Mouse (Mus musculus): ENCODE measurements at regions not wholly inside any gene's neighbourhood (a gene's known extent, or its start where the extent isn't known, plus 50 kb on each side); places are given as distances from the start of the nearest gene placed in this dataset.
"Not testable (repeated sequence)": the region's sequence is repeated elsewhere in the genome, so short reads cannot be mapped to it uniquely, and the experiment has no call there.

- not testable (repeated sequence) for H3K9me3 ChIP-seq; H3K4me1 ChIP-seq; H3K4me2 ChIP-seq (replicated peaks); ATAC-seq (ENCODE audit: low FRiP score, low read depth); H3K9ac ChIP-seq; H3K36me3 ChIP-seq; H3K27me3 ChIP-seq; H3K4me3 ChIP-seq; H3K27ac ChIP-seq
- 96% methylated on average over 16 of the region's 16 CpGs for WGBS
Measured at GRCm38 (mm10) chr8:118209301-118209700, 74.2 kb upstream of the Cdh13 start.

DNA sequence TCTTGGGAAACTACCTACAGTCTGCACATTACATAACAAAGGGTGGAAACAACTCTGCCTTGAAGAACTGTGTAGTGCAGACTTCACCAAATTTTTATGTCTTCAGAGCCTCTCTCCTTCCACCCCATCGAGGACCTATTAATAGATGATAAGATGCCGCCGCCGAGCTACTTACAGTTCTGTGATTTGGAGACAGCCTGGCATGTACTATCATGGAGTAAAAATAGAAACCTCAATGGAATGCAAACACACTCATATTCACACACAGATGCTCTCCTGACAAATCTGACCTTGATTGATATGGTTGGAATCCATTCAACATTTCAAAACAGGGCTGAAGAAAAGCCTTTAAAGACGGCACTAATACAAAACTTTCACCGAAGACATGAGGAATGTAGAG lies 92.7 kb upstream of the Cdh13 start:
- Histone ChIP-seq H3K4me2 (replicated peaks) (no peak overlapping the region), H3K9ac (no peak overlapping the region), H3K4me3 (no peak overlapping the region), H3K9me3 (no peaks in the 10 kb centered on the region), H3K27ac (no peak overlapping the region), H3K36me3 (no peaks in the 10 kb centered on the region), H3K27me3 (no peaks in the 10 kb centered on the region), H3K4me1 (no peaks in the 10 kb centered on the region)
- WGBS = 81% methylated on average over 6 of the region's 6 CpGs
- ATAC-seq (ENCODE audit: low FRiP score, low read depth) = no peak

DNA sequence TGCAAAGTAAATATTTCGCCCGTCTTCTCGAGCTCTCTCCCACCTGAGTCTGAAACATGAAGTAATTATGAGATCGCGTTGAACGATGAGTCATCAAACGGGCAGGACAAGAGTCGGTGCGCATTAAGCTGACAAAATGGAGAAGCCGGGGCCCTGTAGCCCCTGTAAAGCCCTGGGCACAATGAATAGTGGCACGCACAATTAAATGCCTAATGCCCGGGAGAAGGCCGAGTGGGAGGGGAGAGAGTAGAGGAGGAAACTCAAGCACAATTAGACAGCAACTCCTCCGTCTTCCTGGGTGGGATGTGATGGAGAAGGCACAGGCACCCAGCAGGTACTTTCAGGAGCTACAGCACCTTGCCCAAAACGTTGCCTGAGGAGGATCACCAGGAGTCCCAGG lies 94.3 kb upstream of the Cdh13 start:
- Histone ChIP-seq H3K9me3 (no peaks in the 10 kb centered on the region), H3K4me2 (replicated peaks) (no peak overlapping the region), H3K27me3 (no peaks in the 10 kb centered on the region), H3K4me3 (no peak overlapping the region), H3K36me3 (no peaks in the 10 kb centered on the region), H3K9ac (no peak overlapping the region), H3K4me1 (no peaks in the 10 kb centered on the region), H3K27ac (no peak overlapping the region)
- WGBS = 82% methylated on average over 15 of the region's 15 CpGs
- no peak for ATAC-seq (ENCODE audit: low FRiP score, low read depth)

GRCm38 (mm10) chr8:118169001-118169413 lies 114.5 kb upstream of the Cdh13 start:
- no peak for ATAC-seq (ENCODE audit: low FRiP score, low read depth)
- Histone ChIP-seq H3K27me3 (no peaks in the 10 kb centered on the region), H3K4me1 (no peaks in the 10 kb centered on the region), H3K4me3 (no peak overlapping the region), H3K4me2 (replicated peaks) (no peak overlapping the region), H3K27ac (no peak overlapping the region), H3K9me3 (no peaks in the 10 kb centered on the region), H3K36me3 (no peaks in the 10 kb centered on the region), H3K9ac (no peak overlapping the region)
- 70% methylated on average over 7 of the region's 7 CpGs for WGBS

GRCm38 (mm10) chr8:118162171-118162570 lies 121.4 kb upstream of the Cdh13 start:
- no peaks in the 10 kb centered on the region for H3K27me3 ChIP-seq
- no peak overlapping the region for H3K27ac ChIP-seq
- no peak overlapping the region for H3K9ac ChIP-seq
- H3K9me3 ChIP-seq = no peaks in the 10 kb centered on the region
- H3K4me1 ChIP-seq = 0 out of 2 replicates have a peak, but pooled peaks cover 3% of the 10 kb centered on the region
- H3K36me3 ChIP-seq = no peaks in the 10 kb centered on the region
- ATAC-seq (ENCODE audit: low FRiP score, low read depth) = 0 out of 2 replicates have a peak, but pooled peaks have one; percentile 51
- no peak overlapping the region for H3K4me2 ChIP-seq (replicated peaks)
- 81% methylated on average over 10 of the region's 10 CpGs for WGBS
- no peak overlapping the region for H3K4me3 ChIP-seq

DNA sequence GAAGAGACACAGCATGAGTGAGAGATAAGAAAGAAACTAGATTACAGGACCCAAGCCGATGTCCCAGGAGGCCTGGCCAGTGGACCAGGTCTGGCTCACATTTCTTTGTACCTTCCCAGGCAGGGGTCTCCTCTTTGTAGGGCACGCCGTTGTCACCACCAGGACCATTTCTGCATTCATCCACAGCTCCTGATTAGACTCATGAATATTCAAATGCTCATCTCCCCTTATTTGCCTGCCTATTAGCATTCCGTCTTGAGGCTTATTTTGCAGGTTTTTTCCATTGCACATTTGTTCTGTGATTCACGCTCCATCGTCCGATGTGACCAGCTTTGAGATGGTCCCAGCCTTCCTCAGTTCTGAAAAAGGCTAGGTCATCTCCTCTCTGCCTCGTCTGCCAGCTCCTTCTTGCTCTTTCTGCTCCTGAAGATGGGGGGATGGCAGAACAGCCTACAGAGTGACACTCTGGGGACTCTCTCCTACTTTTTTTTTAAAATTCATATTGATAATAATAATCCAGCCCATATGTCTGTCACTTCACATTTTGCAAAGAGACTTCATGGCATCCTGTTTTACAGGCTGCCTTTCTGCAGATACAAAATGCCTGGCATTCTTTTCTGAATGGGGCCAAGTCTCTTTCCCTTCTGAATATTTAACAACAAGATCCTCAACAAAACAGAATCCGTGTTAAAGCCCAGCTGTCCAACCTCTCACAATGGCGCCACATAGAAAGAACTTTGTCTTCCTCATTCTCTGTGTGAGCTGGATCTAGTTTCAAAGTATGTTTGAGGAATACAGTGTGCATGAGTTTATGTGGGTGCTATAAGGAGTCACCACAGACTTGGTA lies 136.0 kb upstream of the Cdh13 start:
- Histone ChIP-seq H3K4me1 (peaks cover 12% of the 10 kb centered on the region), H3K27me3 (no peaks in the 10 kb centered on the region), H3K9me3 (no peaks in the 10 kb centered on the region), H3K4me3 (no peak overlapping the region), H3K9ac (no peak overlapping the region), H3K36me3 (no peaks in the 10 kb centered on the region), H3K27ac (no peak overlapping the region), H3K4me2 (replicated peaks) (no peak overlapping the region)
- WGBS = 83% methylated on average over 10 of the region's 10 CpGs
- no peak for ATAC-seq (ENCODE audit: low FRiP score, low read depth)

DNA sequence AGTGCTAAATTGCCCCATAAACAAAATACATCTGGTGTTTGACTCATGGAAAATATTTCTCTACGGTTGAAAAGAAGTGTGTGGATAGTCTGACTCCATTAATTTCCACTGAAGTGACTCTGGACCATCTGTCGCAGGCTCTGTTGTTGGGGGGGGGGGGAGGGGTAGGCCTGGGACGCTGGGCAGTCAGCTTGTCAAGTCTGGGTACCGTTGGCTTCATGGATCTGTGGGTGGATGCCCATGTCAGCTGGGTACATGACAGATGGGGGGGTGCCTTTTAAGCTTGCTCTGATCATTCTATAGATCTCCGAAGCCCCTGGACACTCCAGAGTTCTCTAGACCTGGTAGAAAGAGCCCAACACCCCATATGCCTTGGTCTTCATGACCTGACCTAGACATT lies 139.0 kb upstream of the Cdh13 start:
- H3K27ac ChIP-seq = no peak overlapping the region; the same call in 1 of the 2 replicates
- no peak overlapping the region for H3K4me2 ChIP-seq (replicated peaks)
- ATAC-seq (ENCODE audit: low FRiP score, low read depth) = no peak
- H3K4me1 ChIP-seq = peaks cover 12% of the 10 kb centered on the region
- no peak overlapping the region for H3K9ac ChIP-seq
- WGBS = 44% methylated on average over 5 of the region's 5 CpGs
- no peaks in the 10 kb centered on the region for H3K27me3 ChIP-seq
- H3K36me3 ChIP-seq = no peaks in the 10 kb centered on the region
- no peaks in the 10 kb centered on the region for H3K9me3 ChIP-seq
- H3K4me3 ChIP-seq = no peak overlapping the region

- 84% methylated on average over 8 of the region's 8 CpGs for WGBS
Measured at GRCm38 (mm10) chr8:118142311-118142710, 141.2 kb upstream of the Cdh13 start.

DNA sequence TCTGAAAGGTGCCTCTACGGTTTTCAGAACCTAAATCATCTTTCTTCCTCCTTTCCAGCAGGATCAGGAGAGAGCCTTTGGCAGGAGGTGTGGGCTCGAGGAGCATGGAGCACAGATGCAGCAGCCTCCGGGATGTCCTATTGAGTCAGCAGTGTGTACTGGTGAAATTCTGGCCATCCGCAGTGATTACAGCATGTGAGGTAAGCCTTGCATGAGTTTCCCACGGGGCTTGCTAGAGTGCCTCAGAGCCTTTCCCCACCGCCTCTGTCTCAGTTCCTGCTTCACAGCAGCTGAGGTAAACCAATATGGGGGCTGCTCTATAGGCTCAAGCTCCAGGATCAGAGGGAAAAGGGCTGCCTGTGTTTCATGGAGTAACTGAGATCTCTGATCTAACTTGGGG lies 143.6 kb upstream of the Cdh13 start:
- Histone ChIP-seq H3K27me3 (no peaks in the 10 kb centered on the region), H3K9me3 (no peaks in the 10 kb centered on the region), H3K36me3 (no peaks in the 10 kb centered on the region), H3K27ac (no peak overlapping the region), H3K4me3 (no peak overlapping the region), H3K4me2 (replicated peaks) (no peak overlapping the region), H3K4me1 (peaks cover 29% of the 10 kb centered on the region), H3K9ac (no peak overlapping the region)
- ATAC-seq (ENCODE audit: low FRiP score, low read depth) = peak; percentile 54; the same call in 1 of the 2 replicates
- WGBS = 65% methylated on average over 6 of the region's 6 CpGs

More at GRCm38 (mm10) chr8:118142311-118142710, 141.2 kb upstream of the Cdh13 start:
- Histone ChIP-seq H3K36me3 (no peaks in the 10 kb centered on the region), H3K27me3 (no peaks in the 10 kb centered on the region), H3K4me3 (no peak overlapping the region), H3K4me2 (replicated peaks) (no peak overlapping the region), H3K9me3 (no peaks in the 10 kb centered on the region), H3K4me1 (peaks cover 19% of the 10 kb centered on the region), H3K27ac (no peak overlapping the region), H3K9ac (no peak overlapping the region)
- ATAC-seq (ENCODE audit: low FRiP score, low read depth) = no peak

GRCm38 (mm10) chr8:118137846-118138245 lies 145.7 kb upstream of the Cdh13 start:
- H3K4me3 ChIP-seq = no peak overlapping the region
- no peak overlapping the region for H3K9ac ChIP-seq
- peaks cover 17% of the 10 kb centered on the region for H3K4me1 ChIP-seq
- no peak overlapping the region for H3K4me2 ChIP-seq (replicated peaks)
- ATAC-seq (ENCODE audit: low FRiP score, low read depth) = peak; percentile 45; the same call in 1 of the 2 replicates
- H3K36me3 ChIP-seq = no peaks in the 10 kb centered on the region
- WGBS = 38% methylated on average over 3 of the region's 3 CpGs
- no peaks in the 10 kb centered on the region for H3K27me3 ChIP-seq
- H3K27ac ChIP-seq = peak overlapping the region; percentile 76
- no peaks in the 10 kb centered on the region for H3K9me3 ChIP-seq

GRCm38 (mm10) chr8:118124993-118125392 lies 158.5 kb upstream of the Cdh13 start:
- no peak overlapping the region for H3K9ac ChIP-seq
- no peak for ATAC-seq (ENCODE audit: low FRiP score, low read depth)
- H3K4me3 ChIP-seq = no peak overlapping the region
- H3K4me1 ChIP-seq = no peaks in the 10 kb centered on the region
- no peaks in the 10 kb centered on the region; the same call in 1 of the 2 replicates for H3K9me3 ChIP-seq
- no peaks in the 10 kb centered on the region for H3K36me3 ChIP-seq
- H3K27ac ChIP-seq = no peak overlapping the region
- WGBS = 83% methylated on average over 7 of the region's 7 CpGs
- H3K4me2 ChIP-seq (replicated peaks) = no peak overlapping the region
- H3K27me3 ChIP-seq = no peaks in the 10 kb centered on the region

GRCm38 (mm10) chr8:118114253-118114652 lies 169.3 kb upstream of the Cdh13 start:
- no peak overlapping the region for H3K9ac ChIP-seq

More at GRCm38 (mm10) chr8:118114253-118114652, 169.3 kb upstream of the Cdh13 start:
- Histone ChIP-seq H3K27ac (no peak overlapping the region), H3K4me2 (replicated peaks) (no peak overlapping the region), H3K9me3 (no peaks in the 10 kb centered on the region), H3K4me3 (no peak overlapping the region), H3K4me1 (peaks cover 3% of the 10 kb centered on the region), H3K27me3 (no peaks in the 10 kb centered on the region), H3K36me3 (no peaks in the 10 kb centered on the region)
- 58% methylated on average over 8 of the region's 8 CpGs for WGBS
- no peak for ATAC-seq (ENCODE audit: low FRiP score, low read depth)

Measured in limb, embryonic 13.5 days (tissue).